Comparison of ENCODE assay signal across 21 mouse cellular contexts in the genomic region with DNA sequence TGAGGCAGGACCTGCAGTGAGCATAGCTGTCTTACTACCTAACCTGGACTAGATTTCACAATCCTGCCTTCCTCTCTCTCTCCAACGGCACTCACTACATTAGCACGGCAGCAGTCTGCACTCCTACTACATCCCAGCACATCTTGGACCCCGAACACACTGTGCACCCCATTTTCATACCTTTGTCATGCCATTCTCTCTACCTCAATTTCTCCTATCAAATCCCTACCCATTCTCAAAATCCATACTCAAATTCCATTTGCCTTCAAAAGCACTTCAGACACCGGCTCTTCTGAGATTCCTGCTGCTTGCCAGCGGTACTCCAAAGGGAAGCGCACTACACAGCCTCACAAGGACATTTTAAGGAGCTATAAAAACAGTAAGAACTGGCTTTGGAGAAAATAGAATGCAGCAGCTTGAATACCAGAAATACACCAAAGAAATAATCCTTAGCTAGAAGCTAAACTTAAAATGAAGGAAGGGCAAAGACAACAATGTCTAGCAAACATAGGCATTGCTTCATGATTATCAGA. TPM values are rescaled to one million over a fixed set of nuclear protein-coding genes. Genes with fewer than 3 reads are reported as not detected.
DNase-seq lines count a peak whose midpoint lies in the region; TF ChIP-seq lines count a peak whose summit lies in the region.
"Had no signal": no experiment of that assay in that cellular context is flagged by ENCODE, and none has a peak within 500 bp of the region (broad histone marks: within the 10 kb centered on the region; RNA-seq: fewer than 3 reads in every experiment).

No protein-coding gene starts in this region.

- 61% methylated on average over 6 of the region's 6 CpGs for WGBS in lung, adult 2 months

- intact Hi-C loops in gastrocnemius, adult 2 months (cut with DNase I): no loop called here
- intact Hi-C loops in gastrocnemius, postnatal 36 days (cut with DNase I): no loop called here

- no peak for DNase-seq in gastrocnemius, adult 2 months
- DNase-seq in gastrocnemius, postnatal 25 days: no peak
- DNase-seq in brain, adult 2 months (ENCODE audit: low read depth, low spot score): peak; percentile 60
- DNase-seq in lung, adult 2 months: peak; percentile 53
- peak; percentile 69 for DNase-seq in lung, postnatal 36 days
- DNase-seq in right cerebral cortex, adult 2 months (ENCODE audit: low spot score in 2 of 2): no peak
- no peak for DNase-seq in gastrocnemius, postnatal 36 days
- DNase-seq: cerebellum, adult 9-10 months; heart, adult 18-20 months; kidney, adult 11 months; kidney, postnatal 10 days; thymus, postnatal 36 days had no signal

- H3K4me3 ChIP-seq in gastrocnemius, adult 2 months: no peak overlapping the region
- H3K4me3 ChIP-seq in lung, adult 2 months (replicated peaks; ENCODE audit: extremely low read depth, low read depth, low read length): no peak overlapping the region
- H3K4me3 ChIP-seq: embryonic facial prominence, embryonic 15.5 days; forebrain, embryonic 10.5 days; hindbrain, embryonic 13.5 days; layer of hippocampus, adult 2 months; limb, embryonic 13.5 days; liver, embryonic 15.5 days; midbrain, embryonic 12.5 days; myocyte; neural tube, embryonic 15.5 days had no signal

- no peak for TF ChIP-seq CTCF in gastrocnemius, adult 2 months (IDR thresholded peaks at IDR 0.05)
- TF ChIP-seq CTCF in lung, adult 2 months (IDR thresholded peaks at IDR 0.05; ENCODE audit: insufficient read depth, low read length): no peak

- peaks cover 17% of the 10 kb centered on the region for H3K4me1 ChIP-seq in lung, adult 2 months (ENCODE audit: control insufficient read depth, insufficient read depth, low read length)

- H3K27ac ChIP-seq in gastrocnemius, adult 2 months: peak overlapping the region; percentile 31; the same call in 1 of the 2 replicates
- H3K27ac ChIP-seq: embryonic facial prominence, embryonic 15.5 days; forebrain, embryonic 10.5 days; hindbrain, embryonic 13.5 days; layer of hippocampus, adult 2 months; limb, embryonic 13.5 days; liver, embryonic 15.5 days; midbrain, embryonic 12.5 days; neural tube, embryonic 15.5 days had no signal

- no peak for TF ChIP-seq POLR2A in lung, adult 2 months (IDR thresholded peaks at IDR 0.05; ENCODE audit: borderline replicate concordance, extremely low read depth, low read depth, low read length)

RNA-seq across cellular contexts. Expression of a gene that starts 28.0 kb away (rescaled TPM):
- total RNA-seq in gastrocnemius, adult 2 months (2021): 10 to 100 TPM; 12.8 to 14.8 TPM
- 10 to 100 TPM in 1 of 2 experiments, 1 to 10 TPM in 1; 9.5 to 11.5 TPM for total RNA-seq in gastrocnemius, postnatal 25 days (2021)
- 26.2 and 28.4 TPM in 2 replicates for polyA plus RNA-seq in lung, adult 2 months (2012; rRNA removed)
- total RNA-seq in gastrocnemius, postnatal 36 days (2021): 10 to 100 TPM; 10.5 to 12.0 TPM

RNA-seq across cellular contexts. Expression of a gene that starts 28.1 kb away (rescaled TPM):
- 100 to 1,000 TPM; 115 to 122 TPM for total RNA-seq in gastrocnemius, adult 2 months (2021)
- 100 to 1,000 TPM; 106 to 122 TPM for total RNA-seq in gastrocnemius, postnatal 25 days (2021)
- 228 and 245 TPM in 2 replicates for polyA plus RNA-seq in lung, adult 2 months (2012; rRNA removed)
- 100 to 1,000 TPM in 1 of 2 experiments, 10 to 100 TPM in 1; 98.7 to 111 TPM for total RNA-seq in gastrocnemius, postnatal 36 days (2021)

Comparison
In these comparisons a context has a peak if more than half of its experiments do, and no peak if none do; other contexts are left out.
1. DNase-seq: peak in brain, adult 2 months (single experiment), lung, adult 2 months (single experiment) and lung, postnatal 36 days (single experiment); none in gastrocnemius, adult 2 months (single experiment), gastrocnemius, postnatal 25 days (single experiment), right cerebral cortex, adult 2 months (0 of 2) and gastrocnemius, postnatal 36 days (0 of 2).